Mouse (Mus musculus): Measurements from ENCODE around the gene Pqlc2.

Gene Pqlc2

GRCm38 (mm10) chr4:139310171-139310898 is at the start of gene Pqlc2, which contains the start of gene Akr7a5:
Gene Pqlc2, minus strand, starts transcription at chr4:139310708.
Gene Akr7a5, plus strand, starts transcription at chr4:139310744.
- in situ Hi-C loops (cut with MseI, MboI) = no loop called here

- in situ Hi-C loops (cut with MseI, MboI) = no loop called here
These were observed 46.7 kb upstream of the Pqlc2 start for GRCm38 (mm10) chr4:139357211-139357610.

- in situ Hi-C loops (cut with MseI, MboI) = no loop called here
These were observed 42.3 kb upstream of the Pqlc2 start for GRCm38 (mm10) chr4:139352832-139353231.

- in situ Hi-C loops (cut with MseI, MboI) = no loop called here
These were observed 41.6 kb upstream of the Pqlc2 start, which contains the start of the genes Mrto4, Emc1 and Ubr4 for GRCm38 (mm10) chr4:139351931-139352711. Gene Mrto4, minus strand, starts transcription at chr4:139352576. Gene Emc1, plus strand, starts transcription at chr4:139352587. Gene Ubr4, plus strand, starts transcription at chr4:139352609.

GRCm38 (mm10) chr4:139345416-139346019 is 35.0 kb upstream of the Pqlc2 start:
- in situ Hi-C loops (cut with MseI, MboI) = no loop called here

- in situ Hi-C loops (cut with MseI, MboI) = no loop called here
These were observed 33.2 kb upstream of the Pqlc2 start for GRCm38 (mm10) chr4:139343718-139344117.

- in situ Hi-C loops (cut with MseI, MboI) = no loop called here
These were observed 31.2 kb upstream of the Pqlc2 start for GRCm38 (mm10) chr4:139341556-139342233.

- in situ Hi-C loops (cut with MseI, MboI) = no loop called here
These were observed 30.3 kb upstream of the Pqlc2 start for GRCm38 (mm10) chr4:139340835-139341234.

- in situ Hi-C loops (cut with MseI, MboI) = no loop called here
These were observed 27.6 kb upstream of the Pqlc2 start for GRCm38 (mm10) chr4:139338145-139338544.

- in situ Hi-C loops (cut with MseI, MboI) = no loop called here
These were observed 26.4 kb upstream of the Pqlc2 start for GRCm38 (mm10) chr4:139336822-139337483.

- in situ Hi-C loops (cut with MseI, MboI) = no loop called here
These were observed 25.0 kb upstream of the Pqlc2 start for GRCm38 (mm10) chr4:139335507-139335906.

- in situ Hi-C loops (cut with MseI, MboI) = no loop called here
These were observed 24.3 kb upstream of the Pqlc2 start for GRCm38 (mm10) chr4:139334631-139335295.

- in situ Hi-C loops (cut with MseI, MboI) = no loop called here
These were observed 20.1 kb upstream of the Pqlc2 start for GRCm38 (mm10) chr4:139330605-139331004.

- in situ Hi-C loops (cut with MseI, MboI) = no loop called here
These were observed 9.2 kb upstream of the Pqlc2 start for GRCm38 (mm10) chr4:139319740-139320139.

- in situ Hi-C loops (cut with MseI, MboI) = no loop called here
These were observed 7.9 kb upstream of the Pqlc2 start for GRCm38 (mm10) chr4:139318449-139318848.

GRCm38 (mm10) chr4:139312632-139313031 is 2.1 kb upstream of the Pqlc2 start:
- in situ Hi-C loops (cut with MseI, MboI) = no loop called here

GRCm38 (mm10) chr4:139311707-139312106 is 1.2 kb upstream of the Pqlc2 start:
- in situ Hi-C loops (cut with MseI, MboI) = no loop called here

- in situ Hi-C loops (cut with MseI, MboI) = no loop called here
These were observed 592 bp upstream of the Pqlc2 start for GRCm38 (mm10) chr4:139310899-139311701.

- in situ Hi-C loops (cut with MseI, MboI) = no loop called here
These were observed 857 bp downstream of the Pqlc2 start for GRCm38 (mm10) chr4:139309651-139310050.

- in situ Hi-C loops (cut with MseI, MboI) = no loop called here
These were observed 2.6 kb downstream of the Pqlc2 start for GRCm38 (mm10) chr4:139307916-139308315.
